Mouse (Mus musculus): ENCODE measurements around the gene Flg. TPM values are rescaled to one million over a fixed set of nuclear protein-coding genes. Genes with fewer than 3 reads are reported as not detected.

Flg gene
- not detected for polyA plus RNA-seq (2014; fragmentation: Illumina TruSeq; extraction: RNeasy Lipid Tissue Mini Kit (QIAGEN cat#74804); ENCODE audit: low read depth, low replicate concordance)

GRCm38 (mm10) chr3:93273223-93273622 is at the start of gene Flg:
TSS of gene Flg (plus strand) at chr3:93273523.

GRCm38 (mm10) chr3:93319449-93319848 is 46.1 kb downstream of the Flg start, which contains the start of gene Hrnr:
TSS of gene Hrnr (plus strand) at chr3:93319749.

Other genes starting within 250 kb of the Flg start
- gene Gm4858, start 204.7 kb upstream of the Flg start, polyA plus RNA-seq (2014; fragmentation: Illumina TruSeq; extraction: RNeasy Lipid Tissue Mini Kit (QIAGEN cat#74804); ENCODE audit: low read depth, low replicate concordance): not detected
- not detected for gene Crnn, start 128.7 kb upstream of the Flg start, polyA plus RNA-seq (2014; fragmentation: Illumina TruSeq; extraction: RNeasy Lipid Tissue Mini Kit (QIAGEN cat#74804); ENCODE audit: low read depth, low replicate concordance)
- not detected for gene Flg2, start 76.2 kb upstream of the Flg start, polyA plus RNA-seq (2014; fragmentation: Illumina TruSeq; extraction: RNeasy Lipid Tissue Mini Kit (QIAGEN cat#74804); ENCODE audit: low read depth, low replicate concordance)
- gene Hrnr, start 46.2 kb downstream of the Flg start, polyA plus RNA-seq (2014; fragmentation: Illumina TruSeq; extraction: RNeasy Lipid Tissue Mini Kit (QIAGEN cat#74804); ENCODE audit: low read depth, low replicate concordance): not detected
- not detected for gene Rptn, start 120.2 kb downstream of the Flg start, polyA plus RNA-seq (2014; fragmentation: Illumina TruSeq; extraction: RNeasy Lipid Tissue Mini Kit (QIAGEN cat#74804); ENCODE audit: low read depth, low replicate concordance)
- 0.13 TPM for gene Tchh, start 168.8 kb downstream of the Flg start, polyA plus RNA-seq (2014; fragmentation: Illumina TruSeq; extraction: RNeasy Lipid Tissue Mini Kit (QIAGEN cat#74804); ENCODE audit: low read depth, low replicate concordance)
- gene Tchhl1, start 195.2 kb downstream of the Flg start, polyA plus RNA-seq (2014; fragmentation: Illumina TruSeq; extraction: RNeasy Lipid Tissue Mini Kit (QIAGEN cat#74804); ENCODE audit: low read depth, low replicate concordance): not detected
- gene S100a11, start 247.0 kb downstream of the Flg start, polyA plus RNA-seq (2014; fragmentation: Illumina TruSeq; extraction: RNeasy Lipid Tissue Mini Kit (QIAGEN cat#74804); ENCODE audit: low read depth, low replicate concordance): 21.6 TPM